Mouse (Mus musculus) cortical plate, adult 2 months (tissue): ENCODE results near the gene Dnajc12.

Source experiments
- CTCF ChIP-seq: fragments of 200-500 bp; IDR thresholded peaks from 2 replicates; pipeline ENCODE4 v1.5.1; 2011; ENCODE audit warnings: mild to moderate bottlenecking, control low read depth, low read length; ENCODE audit not compliant: insufficient read depth; ENCODE audit errors: extremely low read depth
- POLR2A ChIP-seq: fragments of 200-500 bp; IDR thresholded peaks from 2 replicates; pipeline ENCODE4 v1.6.1; 2011; ENCODE audit warnings: mild to moderate bottlenecking, low read length, control low read depth; ENCODE audit not compliant: insufficient read depth; ENCODE audit errors: extremely low read depth

DNA sequence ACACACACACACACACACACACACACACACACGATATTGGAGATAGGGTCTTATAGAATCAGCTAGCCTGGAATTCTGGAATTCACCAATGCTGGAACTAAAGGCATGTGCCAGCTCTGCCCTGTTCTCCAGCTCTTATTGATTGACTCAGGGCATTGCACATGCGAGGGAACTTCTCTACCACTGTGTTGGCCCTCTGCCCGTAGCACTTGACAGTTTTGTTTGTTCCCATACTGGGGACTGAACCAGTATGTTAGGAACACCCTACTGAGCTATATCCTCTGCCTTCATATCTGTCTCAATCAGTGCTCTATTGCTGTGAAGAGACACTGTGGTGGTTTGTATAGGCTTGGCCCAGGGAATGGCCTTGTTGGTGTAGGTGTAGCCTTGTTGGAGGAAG is 14.2 kb upstream of the Dnajc12 start:
- TF ChIP-seq CTCF (no peak), POLR2A (no peak)
